ENCODE assay signal across 9 mouse cellular contexts in the genomic region with DNA sequence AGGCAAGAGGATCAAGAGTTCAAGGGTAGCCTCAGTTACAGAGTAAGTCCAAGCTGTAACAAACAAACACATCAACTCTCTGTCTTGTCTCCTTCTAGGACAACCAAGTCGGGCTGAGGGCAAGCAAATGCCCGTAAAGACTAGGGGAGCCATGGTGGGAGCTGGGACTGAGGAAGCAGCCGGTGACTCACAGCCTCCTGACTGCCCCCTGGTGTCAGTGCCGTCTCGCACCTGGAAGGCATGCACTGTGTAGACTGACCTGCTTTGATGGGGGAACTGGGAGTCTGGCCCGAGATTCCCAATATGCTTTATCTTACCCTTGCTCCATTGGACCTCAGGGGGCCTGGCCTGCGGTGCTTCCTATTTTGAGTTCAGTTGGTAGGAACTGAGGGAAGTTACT. TPM values are rescaled to one million over a fixed set of nuclear protein-coding genes. Genes with fewer than 3 reads are reported as not detected.
DNase-seq lines count a peak whose midpoint lies in the region; ATAC-seq and TF ChIP-seq lines count a peak whose summit lies in the region.
"Had no signal": no experiment of that assay in that cellular context is flagged by ENCODE, and none has a peak within 500 bp of the region (broad histone marks: within the 10 kb centered on the region; RNA-seq: fewer than 3 reads in every experiment).

No protein-coding gene starts in this region.

- H3K4me3 ChIP-seq in hindbrain, postnatal 0 days (ENCODE audit: low read length), result no peak overlapping the region
- H3K4me3 ChIP-seq in hindbrain, embryonic 16.5 days (ENCODE audit: low read length), result no peak overlapping the region
- no peak overlapping the region for H3K4me3 ChIP-seq in G1E (ENCODE audit: low read depth, low read length)
- no peak overlapping the region for H3K4me3 ChIP-seq in liver, embryonic 11.5 days (ENCODE audit: low read depth, low read length)
- H3K4me3 ChIP-seq in hindbrain, embryonic 14.5 days (replicated peaks; ENCODE audit: low read length), result no peak overlapping the region

- H3K27me3 ChIP-seq in hindbrain, postnatal 0 days (ENCODE audit: insufficient read depth, low read length), result no peaks in the 10 kb centered on the region
- H3K27me3 ChIP-seq in hindbrain, embryonic 16.5 days (replicated peaks; ENCODE audit: control insufficient read depth, insufficient read depth, low read length), result no peaks in the 10 kb centered on the region
- peaks cover 72% of the 10 kb centered on the region for H3K27me3 ChIP-seq in G1E (ENCODE audit: insufficient read depth, low read length)
- peaks cover 3% of the 10 kb centered on the region for H3K27me3 ChIP-seq in liver, embryonic 11.5 days (replicated peaks; ENCODE audit: control insufficient read depth, insufficient read depth, low read length)
- H3K27me3 ChIP-seq in hindbrain, embryonic 14.5 days (ENCODE audit: control insufficient read depth, insufficient read depth, low read length), result no peaks in the 10 kb centered on the region

- TF ChIP-seq CTCF in hindbrain, postnatal 0 days (IDR thresholded peaks at IDR 0.05; ENCODE audit: low read depth), result peak; percentile 48
- TF ChIP-seq CTCF in G1E (IDR thresholded peaks at IDR 0.05; ENCODE audit: low read depth, low read length), result peak; percentile 36; the same call in 1 of the 2 replicates

- H3K36me3 ChIP-seq in hindbrain, postnatal 0 days (ENCODE audit: insufficient read depth, low read length), result no peaks in the 10 kb centered on the region
- H3K36me3 ChIP-seq in hindbrain, embryonic 16.5 days (ENCODE audit: control insufficient read depth, insufficient read depth, low read length), result no peaks in the 10 kb centered on the region
- no peaks in the 10 kb centered on the region for H3K36me3 ChIP-seq in G1E (replicated peaks)
- H3K36me3 ChIP-seq in liver, embryonic 11.5 days (ENCODE audit: control insufficient read depth, insufficient read depth, low read length), result no peaks in the 10 kb centered on the region
- no peaks in the 10 kb centered on the region for H3K36me3 ChIP-seq in hindbrain, embryonic 14.5 days (replicated peaks; ENCODE audit: control insufficient read depth, insufficient read depth)

- no peak for ATAC-seq in hindbrain, postnatal 0 days
- no peak for ATAC-seq in hindbrain, embryonic 16.5 days
- ATAC-seq in G1E (ENCODE audit: extremely low read depth, insufficient number of reproducible peaks, low FRiP score, poor library complexity, severe bottlenecking), result no peak
- peak; percentile 58; the same call in 1 of the 2 replicates for ATAC-seq in liver, embryonic 11.5 days (replicated peaks; ENCODE audit: low FRiP score)
- no peak for ATAC-seq in frontal cortex, adult (ENCODE audit: low TSS enrichment)
- no peak for ATAC-seq in hindbrain, embryonic 14.5 days (ENCODE audit: low FRiP score)

- H3K4me1 ChIP-seq in hindbrain, postnatal 0 days (ENCODE audit: insufficient read depth, low read length), result peaks cover 17% of the 10 kb centered on the region
- H3K4me1 ChIP-seq in hindbrain, embryonic 16.5 days (ENCODE audit: control insufficient read depth, insufficient read depth, low read depth, low read length), result peaks cover 20% of the 10 kb centered on the region
- no peaks in the 10 kb centered on the region; the same call in 1 of the 2 replicates for H3K4me1 ChIP-seq in G1E (ENCODE audit: insufficient read depth, low read depth, low read length)
- 0 out of 2 replicates have a peak, but pooled peaks cover 6% of the 10 kb centered on the region for H3K4me1 ChIP-seq in liver, embryonic 11.5 days (replicated peaks; ENCODE audit: control insufficient read depth, insufficient read depth, low read length)
- peaks cover 19% of the 10 kb centered on the region; the same call in 1 of the 2 replicates for H3K4me1 ChIP-seq in hindbrain, embryonic 14.5 days (replicated peaks; ENCODE audit: control insufficient read depth, insufficient read depth, low read length)

- no peak overlapping the region for H3K27ac ChIP-seq in hindbrain, postnatal 0 days
- no peak overlapping the region for H3K27ac ChIP-seq in hindbrain, embryonic 16.5 days (ENCODE audit: low read depth, low read length)
- H3K27ac ChIP-seq in liver, embryonic 11.5 days (ENCODE audit: low read depth, low read length), result no peak overlapping the region
- H3K27ac ChIP-seq in hindbrain, embryonic 14.5 days, result no peak overlapping the region

- no peaks in the 10 kb centered on the region for H3K9me3 ChIP-seq in hindbrain, postnatal 0 days (ENCODE audit: low read length)
- no peaks in the 10 kb centered on the region for H3K9me3 ChIP-seq in hindbrain, embryonic 16.5 days (ENCODE audit: control insufficient read depth, low read length)
- no peaks in the 10 kb centered on the region for H3K9me3 ChIP-seq in G1E (replicated peaks)
- H3K9me3 ChIP-seq in liver, embryonic 11.5 days (ENCODE audit: control insufficient read depth, low read length), result no peaks in the 10 kb centered on the region
- H3K9me3 ChIP-seq in hindbrain, embryonic 14.5 days (ENCODE audit: control insufficient read depth, low read length), result no peaks in the 10 kb centered on the region

- DNase-seq in hindbrain, postnatal 0 days (ENCODE audit: low spot score), result no peak
- peak; percentile 42 for DNase-seq in G1E (ENCODE audit: low spot score)
- peak; percentile 37 for DNase-seq in embryo, embryonic 11 days
- no peak for DNase-seq in liver, embryonic 11.5 days (ENCODE audit: low spot score)
- DNase-seq in thymus, postnatal 14 days, result peak; percentile 74
- DNase-seq in hindbrain, embryonic 14.5 days (ENCODE audit: low spot score), result no peak

- no peak overlapping the region for H3K4me2 ChIP-seq in hindbrain, postnatal 0 days (ENCODE audit: low read depth, low read length)
- no peak overlapping the region for H3K4me2 ChIP-seq in hindbrain, embryonic 16.5 days (ENCODE audit: low read length)
- H3K4me2 ChIP-seq in liver, embryonic 11.5 days, result no peak overlapping the region
- no peak overlapping the region for H3K4me2 ChIP-seq in hindbrain, embryonic 14.5 days (replicated peaks)

- H3K9ac ChIP-seq in hindbrain, postnatal 0 days (replicated peaks; ENCODE audit: low read length), result no peak overlapping the region
- H3K9ac ChIP-seq in hindbrain, embryonic 16.5 days (ENCODE audit: low read depth, low read length), result no peak overlapping the region
- no peak overlapping the region for H3K9ac ChIP-seq in liver, embryonic 11.5 days (ENCODE audit: low read depth, low read length)
- no peak overlapping the region for H3K9ac ChIP-seq in hindbrain, embryonic 14.5 days

- 34% methylated on average over 7 of the region's 7 CpGs for WGBS in hindbrain, postnatal 0 days
- 36% methylated on average over 7 of the region's 7 CpGs for WGBS in hindbrain, embryonic 16.5 days
- 32% methylated on average over 7 of the region's 7 CpGs for WGBS in liver, embryonic 11.5 days
- WGBS in hindbrain, embryonic 14.5 days, result 41% methylated on average over 7 of the region's 7 CpGs

RNA-seq across cellular contexts. Expression of gene Actl11, which starts 5.2 kb away (rescaled TPM):
- not detected in 2 replicates for total RNA-seq in hindbrain, postnatal 0 days (2014; rRNA removed)
- polyA plus RNA-seq in hindbrain, postnatal 0 days (2015; fragmentation: Nextera tagmentation; extraction: Ambion mirVana), result not detected in 2 replicates
- not detected in 2 replicates for polyA plus RNA-seq in hindbrain, embryonic 16.5 days (2015; fragmentation: Nextera tagmentation; extraction: Ambion mirVana)
- not detected in 2 replicates for total RNA-seq in G1E (2014; fragmentation: Nextera tagmentation)
- 0.11 TPM in 1 of 2 replicates, not detected in the other for total RNA-seq in G1E (2017)
- polyA plus RNA-seq in G1E (2012), result not detected in 2 replicates
- polyA plus RNA-seq in liver, embryonic 11.5 days (2014; fragmentation: Nextera tagmentation; extraction: Ambion mirVana), result not detected in 2 replicates
- polyA plus RNA-seq in hindbrain, embryonic 14.5 days (2014; fragmentation: Nextera tagmentation; extraction: Ambion mirVana), result not detected in 2 replicates
- polyA plus RNA-seq: embryonic facial prominence, embryonic 14.5 days had no signal

RNA-seq across cellular contexts. Expression of gene Camkv, which starts 12.5 kb away (rescaled TPM):
- 80.1 and 87.4 TPM in 2 replicates for total RNA-seq in hindbrain, postnatal 0 days (2014; rRNA removed)
- 59.1 and 61.5 TPM in 2 replicates for polyA plus RNA-seq in hindbrain, postnatal 0 days (2015; fragmentation: Nextera tagmentation; extraction: Ambion mirVana)
- polyA plus RNA-seq in hindbrain, embryonic 16.5 days (2015; fragmentation: Nextera tagmentation; extraction: Ambion mirVana), result 58.4 and 63.4 TPM in 2 replicates
- total RNA-seq in G1E (2014; fragmentation: Nextera tagmentation) (not detected in 2 replicates), G1E (2017) (0.11 TPM in 1 of 2 replicates, not detected in the other)
- polyA plus RNA-seq in G1E (2012), result not detected in 2 replicates
- 0.56 and 0.88 TPM in 2 replicates for polyA plus RNA-seq in liver, embryonic 11.5 days (2014; fragmentation: Nextera tagmentation; extraction: Ambion mirVana)
- 16.7 and 20.0 TPM in 2 replicates for polyA plus RNA-seq in hindbrain, embryonic 14.5 days (2014; fragmentation: Nextera tagmentation; extraction: Ambion mirVana)

RNA-seq across cellular contexts. Expression of gene Mst1r, which starts 16.3 kb away (rescaled TPM):
- 0.61 and 2.7 TPM in 2 replicates for total RNA-seq in hindbrain, postnatal 0 days (2014; rRNA removed)
- polyA plus RNA-seq in hindbrain, postnatal 0 days (2015; fragmentation: Nextera tagmentation; extraction: Ambion mirVana), result 0.68 and 0.69 TPM in 2 replicates
- polyA plus RNA-seq in hindbrain, embryonic 16.5 days (2015; fragmentation: Nextera tagmentation; extraction: Ambion mirVana), result 1.3 and 3.0 TPM in 2 replicates
- total RNA-seq in G1E (2014; fragmentation: Nextera tagmentation) (not detected in 2 replicates), G1E (2017) (not detected in 2 replicates)
- 0.01 TPM in 1 of 2 replicates, not detected in the other for polyA plus RNA-seq in G1E (2012)
- 1.3 and 1.5 TPM in 2 replicates for polyA plus RNA-seq in liver, embryonic 11.5 days (2014; fragmentation: Nextera tagmentation; extraction: Ambion mirVana)
- polyA plus RNA-seq in hindbrain, embryonic 14.5 days (2014; fragmentation: Nextera tagmentation; extraction: Ambion mirVana), result 0.95 and 1.2 TPM in 2 replicates

RNA-seq across cellular contexts. Expression of gene Traip, which starts 26.9 kb away (rescaled TPM):
- 8.4 and 23.3 TPM in 2 replicates for total RNA-seq in hindbrain, postnatal 0 days (2014; rRNA removed)
- 9.2 and 10.5 TPM in 2 replicates for polyA plus RNA-seq in hindbrain, postnatal 0 days (2015; fragmentation: Nextera tagmentation; extraction: Ambion mirVana)
- polyA plus RNA-seq in hindbrain, embryonic 16.5 days (2015; fragmentation: Nextera tagmentation; extraction: Ambion mirVana), result 10.0 and 10.8 TPM in 2 replicates
- total RNA-seq in G1E (2014; fragmentation: Nextera tagmentation) (24.1 and 25.6 TPM in 2 replicates), G1E (2017) (28.7 and 32.6 TPM in 2 replicates)
- 3.1 and 10.7 TPM in 2 replicates for polyA plus RNA-seq in G1E (2012)
- polyA plus RNA-seq in liver, embryonic 11.5 days (2014; fragmentation: Nextera tagmentation; extraction: Ambion mirVana), result 30.4 and 32.9 TPM in 2 replicates
- polyA plus RNA-seq in hindbrain, embryonic 14.5 days (2014; fragmentation: Nextera tagmentation; extraction: Ambion mirVana), result 8.4 and 8.6 TPM in 2 replicates

RNA-seq across cellular contexts. Expression of gene Mon1a, which starts 35.1 kb away (rescaled TPM):
- total RNA-seq in hindbrain, postnatal 0 days (2014; rRNA removed), result 21.9 and 28.2 TPM in 2 replicates
- 13.2 and 13.8 TPM in 2 replicates for polyA plus RNA-seq in hindbrain, postnatal 0 days (2015; fragmentation: Nextera tagmentation; extraction: Ambion mirVana)
- polyA plus RNA-seq in hindbrain, embryonic 16.5 days (2015; fragmentation: Nextera tagmentation; extraction: Ambion mirVana), result 22.6 and 23.9 TPM in 2 replicates
- total RNA-seq in G1E (2014; fragmentation: Nextera tagmentation) (2.0 and 3.1 TPM in 2 replicates), G1E (2017) (12.8 and 14.3 TPM in 2 replicates)
- polyA plus RNA-seq in G1E (2012), result 12.8 and 13.6 TPM in 2 replicates
- 8.9 and 11.0 TPM in 2 replicates for polyA plus RNA-seq in liver, embryonic 11.5 days (2014; fragmentation: Nextera tagmentation; extraction: Ambion mirVana)
- polyA plus RNA-seq in hindbrain, embryonic 14.5 days (2014; fragmentation: Nextera tagmentation; extraction: Ambion mirVana), result 22.1 and 23.1 TPM in 2 replicates

Comparison
In these comparisons a context has a peak if more than half of its experiments do, and no peak if none do; other contexts are left out.
1. DNase-seq: peak in G1E (single experiment), embryo, embryonic 11 days (single experiment) and thymus, postnatal 14 days (single experiment); none in hindbrain, postnatal 0 days (single experiment), liver, embryonic 11.5 days (single experiment) and hindbrain, embryonic 14.5 days (single experiment).